Mouse (Mus musculus): ENCODE data around the gene Rere.

GRCm38 (mm10) chr4:150545775-150546174 is 264.3 kb downstream of the Rere start:
- TF ChIP-seq CTCF (IDR thresholded peaks at IDR 0.05; ENCODE audit: low read depth) (no peak), EP300 (optimal IDR thresholded peaks at IDR 0.05) (no peak)
